Mouse (Mus musculus) kidney, embryonic 14.5 days (tissue): ENCODE data around the gene Kalrn. TPM values are rescaled to one million over a fixed set of nuclear protein-coding genes. Genes with fewer than 3 reads are reported as not detected.

Source experiments
- ATAC-seq: fragments of 200-750 bp; cut with Nextera tagmentation; 2 replicates; pipeline ENCODE4 v1.8.0; 2017; ENCODE audit warnings: moderate number of reproducible peaks, mild to moderate bottlenecking, moderate TSS enrichment, moderate library complexity; ENCODE audit not compliant: low FRiP score, low TSS enrichment
- H3K27ac ChIP-seq: fragments of 300-500 bp; sonication (generic); 2 replicates; pipeline ENCODE4 v1.5.1; 2014; ENCODE audit warnings: low read depth, mild to moderate bottlenecking, low read length, moderate library complexity, mixed read lengths
- H3K27me3 ChIP-seq: fragments of 300-500 bp; sonication (generic); 2 replicates; pipeline ENCODE4 v1.6.1; 2014; ENCODE audit warnings: mild to moderate bottlenecking, low read length; ENCODE audit not compliant: control insufficient read depth, insufficient read depth
- H3K36me3 ChIP-seq: fragments of 300-500 bp; sonication (generic); 2 replicates; pipeline ENCODE4 v1.6.1; 2014; ENCODE audit warnings: low read length, mixed read lengths; ENCODE audit not compliant: control insufficient read depth, insufficient read depth
- H3K4me1 ChIP-seq: fragments of 300-500 bp; sonication (generic); 2 replicates; pipeline ENCODE4 v1.6.1; 2014; ENCODE audit warnings: low read length, mixed read lengths; ENCODE audit not compliant: control insufficient read depth, insufficient read depth
- H3K4me2 ChIP-seq: fragments of 300-500 bp; sonication (generic); replicated peaks from 2 replicates; pipeline ENCODE4 v1.6.1; 2014; ENCODE audit warnings: low read depth, mild to moderate bottlenecking, low read length
- H3K4me3 ChIP-seq: fragments of 300-500 bp; sonication (generic); 2 replicates; pipeline ENCODE4 v1.5.1; 2014; ENCODE audit warnings: mild to moderate bottlenecking, low read length
- H3K9ac ChIP-seq: fragments of 300-500 bp; sonication (generic); 2 replicates; pipeline ENCODE4 v1.6.1; 2014; ENCODE audit warnings: low read depth, mild to moderate bottlenecking, low read length, moderate library complexity
- H3K9me3 ChIP-seq: fragments of 300-500 bp; sonication (generic); 2 replicates; pipeline ENCODE4 v1.6.1; 2016; ENCODE audit warnings: low read length; ENCODE audit not compliant: control insufficient read depth
- WGBS: fragments of 180-500 bp; shearing (Covaris S2); extraction: QIAGEN DNeasy Blood & Tissue Kit; methylation state at CpG from one replicate; pipeline ENCODE4 v1.1.7; 2014; 5-methylcytosine and 5-hydroxymethylcytosine counted together
- polyA plus RNA-seq: library from polyadenylated mRNA; unstranded; fragments of >200 nt; fragmentation: Nextera tagmentation; extraction: Ambion mirVana; gene quantifications from 2 replicates; pipeline ENCODE4 v1.2.1, GENCODE M21; 2014

Gene Kalrn
- polyA plus RNA-seq, 1 experiment from 2014 or later: 16.0 TPM

DNA sequence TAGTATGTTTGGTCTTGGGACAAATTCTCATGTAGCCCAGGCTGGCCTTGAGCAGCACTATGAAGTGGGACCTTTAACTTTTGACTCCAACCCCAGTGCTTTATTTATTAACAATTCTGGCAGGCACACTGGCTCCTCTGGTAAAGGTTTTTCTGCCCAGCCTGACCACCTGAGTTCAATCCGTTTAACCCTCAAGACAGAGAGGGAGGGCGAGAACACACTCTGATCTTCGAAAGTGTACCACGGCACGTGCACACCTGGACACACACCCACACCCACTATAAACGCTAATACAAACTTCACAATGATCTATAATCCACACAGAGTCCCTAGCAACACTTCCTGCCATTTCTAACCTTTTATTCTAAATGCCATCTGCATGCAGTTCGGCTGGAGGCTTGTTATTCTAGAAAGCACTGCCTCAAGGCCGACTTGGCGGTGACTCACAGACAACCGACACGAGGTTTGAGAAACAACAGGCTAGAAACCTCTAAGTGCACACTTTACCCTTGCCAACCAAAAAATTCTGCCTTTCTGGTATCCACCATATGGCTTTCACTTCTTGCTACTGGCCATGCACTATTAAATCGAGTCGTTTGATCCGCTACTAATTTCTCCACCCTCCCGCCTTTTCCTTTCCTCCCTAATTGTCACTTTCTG lies 607.3 kb downstream of the Kalrn start:
- Histone ChIP-seq H3K4me3 (peak overlapping the region; percentile 80), H3K9me3 (no peaks in the 10 kb centered on the region), H3K27me3 (no peaks in the 10 kb centered on the region), H3K9ac (peak overlapping the region; percentile 80), H3K4me2 (peak overlapping the region; percentile 56), H3K4me1 (peaks cover 8% of the 10 kb centered on the region), H3K27ac (peak overlapping the region; percentile 78; the same call in 1 of the 2 replicates), H3K36me3 (peaks cover 26% of the 10 kb centered on the region)
- WGBS: 9% methylated on average over 15 of the region's 15 CpGs
- no peak for ATAC-seq

DNA sequence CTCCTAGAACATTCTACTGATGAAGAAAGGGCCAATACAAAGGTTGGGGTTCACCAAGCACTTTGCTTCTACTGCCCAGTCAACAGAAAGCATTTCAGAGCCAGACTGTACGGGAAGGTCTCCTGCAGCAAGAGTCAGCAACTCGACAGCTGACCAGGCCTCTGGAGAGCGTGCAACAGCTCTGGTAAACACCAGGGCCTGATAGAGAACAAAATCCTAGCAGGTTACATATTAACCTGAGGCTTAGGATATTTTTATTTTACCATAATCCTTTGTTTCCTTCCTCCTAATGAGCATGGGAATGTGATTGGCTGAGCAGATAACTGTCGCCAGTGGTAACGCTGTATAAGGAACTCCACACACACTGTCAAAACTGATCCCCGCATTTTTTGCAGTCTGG lies 609.8 kb downstream of the Kalrn start:
- Histone ChIP-seq H3K36me3 (peaks cover 50% of the 10 kb centered on the region), H3K27ac (no peak overlapping the region), H3K4me3 (no peak overlapping the region), H3K4me1 (peaks cover 8% of the 10 kb centered on the region), H3K4me2 (no peak overlapping the region), H3K9me3 (no peaks in the 10 kb centered on the region), H3K9ac (no peak overlapping the region), H3K27me3 (no peaks in the 10 kb centered on the region)
- ATAC-seq: no peak
- WGBS: 77% methylated on average over 6 of the region's 6 CpGs

DNA sequence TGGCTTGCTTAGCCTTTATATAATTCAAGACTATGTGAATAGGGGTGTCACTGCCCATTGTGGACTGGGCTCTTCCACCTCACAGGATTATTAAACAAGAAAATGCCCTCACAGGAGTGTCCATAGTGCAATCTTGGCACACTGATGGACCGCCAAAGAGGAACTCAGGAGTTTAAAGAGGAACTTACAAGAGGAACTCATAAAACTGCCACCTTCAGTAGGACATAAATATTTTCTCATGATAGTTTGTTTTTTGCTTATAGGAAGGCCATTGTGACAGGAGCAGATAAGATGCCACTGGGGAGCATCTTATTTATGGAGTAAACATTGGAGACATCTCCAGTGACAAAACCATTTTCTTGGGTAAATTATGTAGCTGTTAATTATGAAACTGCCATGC lies 618.5 kb downstream of the Kalrn start:
- Histone ChIP-seq H3K36me3 (peaks cover 70% of the 10 kb centered on the region), H3K4me3 (no peak overlapping the region), H3K4me2 (no peak overlapping the region), H3K9ac (no peak overlapping the region), H3K27me3 (no peaks in the 10 kb centered on the region), H3K4me1 (no peaks in the 10 kb centered on the region), H3K27ac (no peak overlapping the region), H3K9me3 (no peaks in the 10 kb centered on the region)
- no peak for ATAC-seq
- 90% methylated on average over 1 of the region's 1 CpGs for WGBS

DNA sequence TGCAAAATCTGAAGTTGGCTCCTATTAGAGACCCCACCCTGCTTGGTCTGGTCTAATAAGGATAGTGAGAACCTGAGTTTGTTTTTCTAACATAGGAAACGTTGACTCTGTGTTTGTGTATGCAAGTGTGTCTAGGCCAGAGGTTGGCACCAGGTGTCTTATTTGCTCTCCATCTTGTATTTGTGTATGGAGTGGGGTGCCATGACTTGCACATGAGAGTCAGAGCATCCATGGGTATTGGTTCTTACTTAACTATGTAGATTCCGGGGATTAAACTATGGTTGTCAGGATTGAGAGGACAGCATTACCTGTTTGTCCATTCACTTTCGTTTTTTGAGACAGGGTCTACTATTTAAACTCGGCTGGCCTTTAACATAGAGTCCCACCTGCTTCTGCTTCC lies 620.3 kb downstream of the Kalrn start:
- Histone ChIP-seq H3K27ac (no peak overlapping the region), H3K4me1 (no peaks in the 10 kb centered on the region), H3K27me3 (no peaks in the 10 kb centered on the region), H3K4me3 (no peak overlapping the region), H3K9me3 (no peaks in the 10 kb centered on the region), H3K36me3 (peaks cover 61% of the 10 kb centered on the region), H3K9ac (no peak overlapping the region), H3K4me2 (no peak overlapping the region)
- WGBS: 86% methylated on average over 4 of the region's 4 CpGs
- no peak for ATAC-seq

DNA sequence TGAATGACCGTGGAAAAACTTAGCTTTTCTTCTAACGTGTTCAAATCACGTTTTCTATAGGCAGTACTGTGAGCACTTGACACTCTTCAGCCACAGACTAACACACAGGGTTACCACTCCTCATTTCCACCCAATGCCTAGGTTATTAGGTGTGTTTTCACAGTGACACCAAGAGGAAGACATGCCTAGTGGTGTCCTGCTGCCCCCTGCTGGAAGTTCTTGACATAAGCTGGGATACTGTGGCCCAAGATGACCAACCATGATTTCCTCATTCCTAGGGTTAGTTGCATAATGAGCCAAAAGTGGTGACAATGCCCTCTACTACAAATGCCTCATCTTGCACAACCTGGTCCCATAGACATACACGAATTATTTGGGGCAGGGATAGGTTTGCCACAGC lies 622.5 kb downstream of the Kalrn start:
- H3K27me3 ChIP-seq: no peaks in the 10 kb centered on the region
- H3K4me3 ChIP-seq: no peak overlapping the region
- H3K27ac ChIP-seq: no peak overlapping the region
- no peak overlapping the region for H3K4me2 ChIP-seq
- H3K36me3 ChIP-seq: peaks cover 39% of the 10 kb centered on the region
- no peaks in the 10 kb centered on the region for H3K9me3 ChIP-seq
- ATAC-seq: peak; percentile 62
- no peak overlapping the region for H3K9ac ChIP-seq
- 21% methylated on average over 4 of the region's 4 CpGs for WGBS
- no peaks in the 10 kb centered on the region for H3K4me1 ChIP-seq

DNA sequence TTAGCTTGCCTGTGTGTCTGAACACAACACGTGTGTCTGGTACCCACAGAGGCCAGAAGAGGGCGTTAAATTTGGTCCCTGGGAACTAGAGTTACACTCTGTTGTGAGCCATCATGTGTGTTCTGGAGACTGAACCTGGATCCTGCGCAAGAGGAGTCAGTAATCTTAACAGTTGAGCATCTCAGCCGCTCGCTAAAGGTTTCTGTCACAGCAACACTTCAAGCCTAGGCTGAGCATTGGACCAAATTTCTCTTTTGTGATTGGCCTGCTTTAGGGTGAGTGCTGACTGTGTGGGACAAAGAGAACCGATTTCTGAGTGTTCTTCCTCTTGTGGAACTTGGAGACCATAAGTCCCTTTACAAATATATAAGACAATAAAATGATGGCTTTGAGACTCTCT lies 622.9 kb downstream of the Kalrn start:
- Histone ChIP-seq H3K36me3 (peaks cover 34% of the 10 kb centered on the region), H3K4me1 (no peaks in the 10 kb centered on the region), H3K27ac (no peak overlapping the region), H3K4me2 (no peak overlapping the region), H3K4me3 (no peak overlapping the region), H3K9ac (no peak overlapping the region), H3K9me3 (no peaks in the 10 kb centered on the region), H3K27me3 (no peaks in the 10 kb centered on the region)
- WGBS: 81% methylated on average over 6 of the region's 6 CpGs
- 0 out of 2 replicates have a peak, but pooled peaks have one; percentile 3 for ATAC-seq

DNA sequence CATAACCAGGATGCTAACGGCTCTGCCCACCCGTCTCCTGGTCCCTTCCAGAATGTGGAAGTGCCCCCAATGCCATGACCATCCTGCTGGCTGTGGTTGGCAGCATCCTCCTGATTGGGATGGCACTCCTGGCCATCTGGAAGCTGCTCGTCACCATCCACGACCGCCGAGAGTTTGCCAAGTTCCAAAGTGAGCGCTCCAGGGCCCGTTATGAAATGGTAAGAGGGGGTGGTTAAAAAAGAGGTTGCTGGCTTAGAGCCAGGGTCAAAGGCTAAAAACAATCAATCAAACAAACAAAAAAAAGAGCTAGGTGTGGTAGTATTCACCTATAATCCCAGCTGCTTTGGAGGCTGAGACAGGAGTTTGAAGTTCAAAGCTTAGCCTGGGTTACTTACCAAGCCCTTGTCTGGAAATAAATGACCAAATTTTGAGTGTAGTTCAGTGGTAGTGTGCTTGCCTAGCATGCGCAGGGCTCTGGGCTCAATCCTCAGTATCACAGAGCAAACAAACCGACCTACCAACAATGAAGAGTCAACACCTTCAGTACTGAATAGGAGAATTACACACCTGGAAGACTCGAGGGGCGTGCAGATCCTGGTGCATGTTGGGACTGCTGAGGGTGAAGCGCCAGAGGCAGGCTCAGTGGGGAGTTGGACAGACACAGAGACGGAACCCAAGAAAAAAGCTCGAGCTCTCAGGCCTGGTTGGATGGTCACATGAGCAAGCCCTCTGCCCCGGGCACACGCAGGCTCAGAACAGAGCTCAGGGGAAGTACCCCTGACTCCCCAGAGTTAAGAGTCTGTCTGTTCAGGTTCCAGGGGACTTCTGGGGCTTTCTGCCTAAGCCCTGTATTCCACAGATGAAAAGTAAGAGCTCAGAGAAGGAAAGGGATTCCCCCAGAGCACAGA lies 625.4 kb downstream of the Kalrn start:
- Histone ChIP-seq H3K4me2 (no peak overlapping the region), H3K4me1 (peaks cover 7% of the 10 kb centered on the region), H3K9me3 (no peaks in the 10 kb centered on the region), H3K27me3 (no peaks in the 10 kb centered on the region), H3K9ac (no peak overlapping the region), H3K27ac (no peak overlapping the region), H3K4me3 (no peak overlapping the region), H3K36me3 (peaks cover 11% of the 10 kb centered on the region; the same call in 1 of the 2 replicates)
- WGBS: 93% methylated on average over 17 of the region's 17 CpGs
- no peak for ATAC-seq

DNA sequence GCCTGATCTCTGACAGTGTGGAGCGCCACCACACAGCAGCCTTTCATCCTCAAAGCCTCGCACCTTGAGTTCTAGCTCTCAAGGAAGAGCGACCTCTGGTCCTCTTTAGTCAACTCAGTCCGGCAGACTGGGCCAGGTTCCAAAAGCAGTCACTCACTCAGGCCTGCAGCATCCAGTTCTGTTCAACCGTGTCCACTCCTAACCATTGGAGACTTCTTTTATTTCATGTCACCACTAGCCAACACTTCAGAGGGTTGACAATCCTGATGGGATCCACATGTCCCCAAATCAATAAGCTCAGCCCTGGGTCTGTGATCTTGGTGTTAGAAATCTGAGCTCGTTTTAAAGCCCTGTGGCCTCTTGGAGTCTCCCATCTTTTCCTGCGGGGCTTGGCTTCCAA lies 627.3 kb downstream of the Kalrn start:
- WGBS: 24% methylated on average over 7 of the region's 7 CpGs
- no peak overlapping the region for H3K4me2 ChIP-seq
- no peak overlapping the region for H3K4me3 ChIP-seq
- H3K36me3 ChIP-seq: peaks cover 8% of the 10 kb centered on the region; the same call in 1 of the 2 replicates
- no peaks in the 10 kb centered on the region for H3K27me3 ChIP-seq
- H3K4me1 ChIP-seq: peaks cover 26% of the 10 kb centered on the region
- no peak overlapping the region for H3K27ac ChIP-seq
- H3K9ac ChIP-seq: no peak overlapping the region
- no peak for ATAC-seq
- H3K9me3 ChIP-seq: no peaks in the 10 kb centered on the region

DNA sequence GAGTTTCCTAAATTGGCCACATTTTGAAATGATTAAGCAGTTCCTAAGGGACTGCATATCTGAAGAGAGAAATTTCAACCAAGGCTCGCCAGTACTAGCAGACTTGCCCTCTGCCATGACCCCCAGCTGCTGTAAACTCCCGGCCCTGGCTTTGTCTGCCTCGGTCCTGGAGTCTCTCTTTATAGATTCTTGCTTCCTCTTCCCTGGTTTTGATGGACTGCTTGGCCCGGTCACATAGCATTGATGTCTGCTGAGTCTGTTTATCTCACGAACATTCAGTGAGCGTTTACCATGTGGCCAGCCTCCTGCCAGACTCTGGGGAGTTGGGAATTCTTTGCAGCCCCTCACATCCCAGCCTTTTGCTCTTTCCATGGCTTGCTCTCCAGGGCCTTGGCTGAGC lies 628.6 kb downstream of the Kalrn start:
- 32% methylated on average over 6 of the region's 6 CpGs for WGBS
- peaks cover 8% of the 10 kb centered on the region; the same call in 1 of the 2 replicates for H3K36me3 ChIP-seq
- no peak for ATAC-seq
- H3K27me3 ChIP-seq: no peaks in the 10 kb centered on the region
- H3K27ac ChIP-seq: no peak overlapping the region
- peaks cover 38% of the 10 kb centered on the region for H3K4me1 ChIP-seq
- no peaks in the 10 kb centered on the region for H3K9me3 ChIP-seq
- H3K4me2 ChIP-seq: no peak overlapping the region
- no peak overlapping the region for H3K4me3 ChIP-seq
- no peak overlapping the region for H3K9ac ChIP-seq
